Mouse (Mus musculus) lung, embryonic 16.5 days (tissue): ENCODE data around the gene Olfr1475. TPM values are rescaled to one million over a fixed set of nuclear protein-coding genes. Genes with fewer than 3 reads are reported as not detected.
"Not testable (repeated sequence)": the region's sequence is repeated elsewhere in the genome, so short reads cannot be mapped to it uniquely, and the experiment has no call there.

Experiments
- ATAC-seq: fragments of 200-750 bp; cut with Nextera tagmentation; 2 replicates; pipeline ENCODE4 v1.8.0; 2017; ENCODE audit warnings: low read depth, mild to moderate bottlenecking, moderate library complexity
- H3K27ac ChIP-seq: fragments of 300-500 bp; sonication (generic); 2 replicates; pipeline ENCODE4 v1.5.1; 2014; ENCODE audit warnings: mild to moderate bottlenecking, control low read depth, low read length
- H3K27me3 ChIP-seq: fragments of 300-500 bp; sonication (generic); 2 replicates; pipeline ENCODE4 v1.6.1; 2014; ENCODE audit warnings: low read depth, low read length, mixed read lengths; ENCODE audit not compliant: control insufficient read depth, insufficient read depth
- H3K36me3 ChIP-seq: fragments of 300-500 bp; sonication (generic); 2 replicates; pipeline ENCODE4 v1.6.1; 2014; ENCODE audit warnings: low read length; ENCODE audit not compliant: control insufficient read depth, insufficient read depth
- H3K4me1 ChIP-seq: fragments of 300-500 bp; sonication (generic); replicated peaks from 2 replicates; pipeline ENCODE4 v1.6.1; 2014; ENCODE audit warnings: low read length, mixed read lengths; ENCODE audit not compliant: control insufficient read depth, insufficient read depth
- H3K4me2 ChIP-seq: fragments of 300-500 bp; sonication (generic); 2 replicates; pipeline ENCODE4 v1.6.1; 2014; ENCODE audit warnings: low read depth, low read length, control low read depth
- H3K4me3 ChIP-seq: fragments of 300-500 bp; sonication (generic); 2 replicates; pipeline ENCODE4 v1.5.1; 2014; ENCODE audit warnings: mild to moderate bottlenecking, low read length, control low read depth
- H3K9ac ChIP-seq: fragments of 300-500 bp; sonication (generic); 2 replicates; pipeline ENCODE4 v1.6.1; 2014; ENCODE audit warnings: low read length, control low read depth
- H3K9me3 ChIP-seq: fragments of 300-500 bp; sonication (generic); 2 replicates; pipeline ENCODE4 v1.6.1; 2016; ENCODE audit warnings: low read length; ENCODE audit not compliant: control insufficient read depth
- WGBS: fragments of 180-500 bp; shearing (Covaris S2); extraction: QIAGEN DNeasy Blood & Tissue Kit; methylation state at CpG from one replicate; pipeline ENCODE4 v1.1.7; 2014; 5-methylcytosine and 5-hydroxymethylcytosine counted together
- polyA plus RNA-seq: library from polyadenylated mRNA; unstranded; fragments of >200 nt; fragmentation: Nextera tagmentation; extraction: Ambion mirVana; gene quantifications from 2 replicates; pipeline ENCODE4 v1.2.1, GENCODE M21; 2015

Gene Olfr1475
- polyA plus RNA-seq = not detected in 2 replicates

DNA sequence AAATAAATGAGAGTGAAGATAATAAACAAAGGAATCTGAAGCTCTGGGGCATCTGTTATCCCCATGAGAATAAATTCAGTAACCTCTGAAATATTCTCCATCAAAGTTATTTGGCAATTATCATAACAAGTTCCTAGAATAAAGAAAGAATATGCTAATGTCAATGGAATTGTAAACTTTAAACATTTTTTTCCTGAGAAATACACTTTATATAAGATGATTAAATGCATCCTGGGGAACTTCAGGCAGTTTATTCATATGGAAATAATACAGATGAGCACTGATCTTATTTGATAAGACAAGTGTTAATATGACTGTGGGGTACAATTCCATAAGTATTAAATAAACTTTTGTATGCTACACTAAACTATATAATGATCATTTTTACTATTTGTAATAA lies at the start of gene Olfr1475:
Olfr1475 (minus strand) TSS at position 101 of the 400 bp plus-strand sequence.
- Histone ChIP-seq H3K27me3 (no peaks in the 10 kb centered on the region), H3K9ac (no peak within 1 kb of the TSS), H3K4me2 (no peak within 1 kb of the TSS), H3K27ac (no peak within 1 kb of the TSS), H3K9me3 (no peaks in the 10 kb centered on the region), H3K4me3 (no peak within 1 kb of the TSS), H3K36me3 (no peaks in the 10 kb centered on the region), H3K4me1 (no peaks in the 10 kb centered on the region)
- ATAC-seq = no peak

DNA sequence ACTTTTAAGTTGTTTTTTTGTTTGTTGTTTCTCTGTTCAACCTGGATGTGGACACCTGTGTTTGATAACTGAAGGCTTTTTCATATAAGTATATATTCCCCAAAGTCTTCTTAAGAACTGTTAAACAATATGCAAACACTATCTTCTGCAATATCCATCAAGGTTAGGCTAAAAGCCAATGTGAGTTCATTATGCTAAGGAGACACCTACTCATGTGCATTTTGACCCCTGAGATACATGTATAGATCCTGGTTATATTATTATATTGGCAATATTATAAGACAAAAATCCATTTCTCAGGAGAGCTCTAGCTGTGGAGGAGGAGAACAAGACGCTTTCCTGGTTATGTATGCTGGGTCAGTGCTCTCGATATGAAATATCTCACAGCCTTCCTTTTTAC lies 47.6 kb upstream of the Olfr1475 start, which contains the start of gene Olfr1480:
Olfr1480 (plus strand) TSS at position 301 of the 400 bp plus-strand sequence.
- Histone ChIP-seq H3K9me3 (peaks cover 5% of the 10 kb centered on the region; the same call in 1 of the 2 replicates), H3K27me3 (no peaks in the 10 kb centered on the region), H3K36me3 (no peaks in the 10 kb centered on the region), H3K4me1 (no peaks in the 10 kb centered on the region), H3K9ac (no peak within 1 kb of the TSS), H3K27ac (no peak within 1 kb of the TSS), H3K4me3 (no peak within 1 kb of the TSS), H3K4me2 (no peak within 1 kb of the TSS)
- 69% methylated on average over 2 of the region's 2 CpGs for whole genome bisulfite sequencing
- ATAC-seq = no peak

DNA sequence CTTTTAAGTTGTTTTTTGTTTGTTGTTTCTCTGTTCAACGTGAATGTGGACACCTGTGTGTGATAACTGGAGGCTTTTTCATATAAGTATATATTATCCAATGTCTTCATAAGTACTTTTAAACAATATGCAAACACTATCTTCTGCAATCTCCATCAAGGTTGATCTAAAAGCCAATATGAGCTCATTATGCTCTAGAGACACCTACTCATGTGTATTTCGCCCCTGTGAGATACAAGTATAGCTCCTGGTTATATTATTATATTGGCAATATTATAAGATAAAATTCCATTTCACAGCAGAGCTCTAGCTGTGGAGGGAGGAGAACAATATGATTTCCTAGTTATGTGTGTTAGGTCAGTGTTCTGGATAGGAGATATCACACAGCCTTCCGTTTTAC lies 20.2 kb upstream of the Olfr1475 start, which contains the start of gene Olfr1477:
Olfr1477 (plus strand) TSS at position 301 of the 400 bp plus-strand sequence.
- Histone ChIP-seq H3K9me3 (peaks cover 3% of the 10 kb centered on the region; the same call in 1 of the 2 replicates), H3K36me3 (no peaks in the 10 kb centered on the region), H3K27me3 (no peaks in the 10 kb centered on the region), H3K4me1 (no peaks in the 10 kb centered on the region), H3K4me3 (no peak within 1 kb of the TSS), H3K9ac (no peak within 1 kb of the TSS), H3K4me2 (no peak within 1 kb of the TSS), H3K27ac (no peak within 1 kb of the TSS)
- no peak for ATAC-seq
- 60% methylated on average over 3 of the region's 3 CpGs for WGBS

DNA sequence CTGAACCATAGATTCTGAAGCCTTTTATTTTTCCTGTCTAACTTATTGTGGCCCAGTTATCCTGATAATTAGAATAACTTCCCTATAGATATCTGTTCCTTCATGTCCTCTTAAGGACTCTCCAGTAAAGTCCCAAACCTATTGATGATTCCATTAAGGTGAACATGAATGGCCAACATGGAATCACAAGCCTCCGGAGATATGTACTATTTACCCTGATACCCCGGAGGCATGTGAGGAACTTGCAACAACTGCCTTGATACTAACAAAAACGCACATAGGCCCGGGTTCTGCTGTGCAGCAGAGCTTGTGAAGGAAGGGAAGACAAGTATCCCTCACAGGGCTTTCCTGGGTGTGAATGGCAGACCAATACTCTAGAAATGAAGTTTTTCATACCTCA lies 10.7 kb downstream of the Olfr1475 start, which contains the start of gene Olfr1474:
Olfr1474 (plus strand) TSS at position 301 of the 400 bp plus-strand sequence.
- not testable (repeated sequence) for ATAC-seq, H3K4me1 ChIP-seq, H3K4me3 ChIP-seq, H3K4me2 ChIP-seq, H3K36me3 ChIP-seq, H3K27ac ChIP-seq, H3K9me3 ChIP-seq, H3K27me3 ChIP-seq, H3K9ac ChIP-seq
- WGBS = 79% methylated on average over 4 of the region's 4 CpGs

DNA sequence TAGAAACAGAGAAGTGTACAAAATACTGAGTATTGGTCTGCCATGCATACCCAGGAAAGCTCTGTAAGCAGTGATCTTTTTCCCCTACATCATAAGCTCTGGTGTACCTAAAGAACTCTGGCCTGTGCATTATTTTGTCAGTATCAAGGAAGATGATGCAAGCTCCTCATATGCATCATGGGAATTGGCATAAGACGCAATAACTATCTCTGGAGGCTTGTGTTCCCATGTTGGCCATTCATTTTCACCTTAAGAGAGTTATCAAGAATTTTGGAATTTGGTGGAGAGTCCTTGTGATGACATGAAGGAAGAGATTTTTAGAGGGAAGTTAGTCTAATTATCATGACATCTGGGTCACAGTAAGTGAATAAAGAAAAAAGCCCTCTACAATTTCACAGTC lies 24.0 kb downstream of the Olfr1475 start, which contains the start of gene Olfr1472:
Olfr1472 (minus strand) TSS at position 101 of the 400 bp plus-strand sequence.
- H3K27me3 ChIP-seq = no peaks in the 10 kb centered on the region
- H3K36me3 ChIP-seq = no peaks in the 10 kb centered on the region
- H3K4me1 ChIP-seq = no peaks in the 10 kb centered on the region
- WGBS = 66% methylated on average over 1 of the region's 1 CpGs
- no peak within 1 kb of the TSS for H3K4me3 ChIP-seq
- H3K4me2 ChIP-seq = no peak within 1 kb of the TSS
- no peak within 1 kb of the TSS for H3K9ac ChIP-seq
- no peak within 1 kb of the TSS for H3K27ac ChIP-seq
- ATAC-seq = no peak
- no peaks in the 10 kb centered on the region for H3K9me3 ChIP-seq

DNA sequence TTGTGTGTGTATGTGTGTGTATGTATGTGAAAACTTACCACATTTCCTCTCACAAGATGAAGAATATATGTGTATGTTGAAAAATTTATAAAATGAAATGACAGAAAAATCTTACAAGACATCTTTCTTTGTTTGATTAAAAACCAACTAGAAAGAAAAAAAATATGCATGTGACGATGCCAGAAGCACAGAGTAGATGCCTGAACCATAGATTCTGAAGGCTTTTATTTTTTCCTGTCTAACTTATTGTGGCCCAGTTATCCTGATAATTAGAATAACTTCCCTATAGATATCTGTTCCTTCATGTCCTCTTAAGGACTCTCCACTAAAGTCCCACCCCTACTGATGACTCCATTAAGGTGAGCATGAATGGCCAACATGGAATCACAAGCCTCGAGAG lies 36.9 kb downstream of the Olfr1475 start, which contains the start of gene Olfr1471:
Olfr1471 (plus strand) TSS at position 301 of the 400 bp plus-strand sequence.
- not testable (repeated sequence) for ATAC-seq, H3K4me3 ChIP-seq, H3K4me1 ChIP-seq, H3K4me2 ChIP-seq, H3K36me3 ChIP-seq, H3K9me3 ChIP-seq, H3K27ac ChIP-seq, H3K9ac ChIP-seq, H3K27me3 ChIP-seq
- WGBS = 61% methylated on average over 2 of the region's 2 CpGs

Other genes with a start within 250 kb of the Olfr1475 start
- gene Olfr1463, start 248.9 kb downstream of the Olfr1475 start, polyA plus RNA-seq = not detected in 2 replicates
- not detected in 2 replicates for gene Olfr1465, start 164.7 kb downstream of the Olfr1475 start, polyA plus RNA-seq
- gene Olfr1466, start 141.3 kb downstream of the Olfr1475 start, polyA plus RNA-seq = not detected in 2 replicates
- not detected in 2 replicates for gene Olfr1467, start 118.0 kb downstream of the Olfr1475 start, polyA plus RNA-seq
- not detected in 2 replicates for gene Olfr1469, start 72.3 kb downstream of the Olfr1475 start, polyA plus RNA-seq
- not detected in 2 replicates for gene Olfr1471, start 36.8 kb downstream of the Olfr1475 start, polyA plus RNA-seq
- gene Olfr1472, start 24.1 kb downstream of the Olfr1475 start, polyA plus RNA-seq = not detected in 2 replicates
- not detected in 2 replicates for gene Olfr1474, start 10.6 kb downstream of the Olfr1475 start, polyA plus RNA-seq
- gene Olfr1477, start 20.4 kb upstream of the Olfr1475 start, polyA plus RNA-seq = not detected in 2 replicates
- not detected in 2 replicates for gene Olfr1480, start 47.7 kb upstream of the Olfr1475 start, polyA plus RNA-seq
- gene Olfr1484, start 103.3 kb upstream of the Olfr1475 start, polyA plus RNA-seq = not detected in 2 replicates
- gene Olfr1487, start 137.2 kb upstream of the Olfr1475 start, polyA plus RNA-seq = not detected in 2 replicates
- gene Olfr1489, start 151.4 kb upstream of the Olfr1475 start, polyA plus RNA-seq = not detected in 2 replicates
- gene Olfr1490, start 170.9 kb upstream of the Olfr1475 start, polyA plus RNA-seq = not detected in 2 replicates
- gene Olfr1491, start 217.1 kb upstream of the Olfr1475 start, polyA plus RNA-seq = not detected in 2 replicates
- not detected in 2 replicates for gene Olfr1493-ps1, start 243.1 kb upstream of the Olfr1475 start, polyA plus RNA-seq